Mouse (Mus musculus): Measurements from ENCODE around the gene Hist1h2bp.

The Hist1h2bp gene

DNA sequence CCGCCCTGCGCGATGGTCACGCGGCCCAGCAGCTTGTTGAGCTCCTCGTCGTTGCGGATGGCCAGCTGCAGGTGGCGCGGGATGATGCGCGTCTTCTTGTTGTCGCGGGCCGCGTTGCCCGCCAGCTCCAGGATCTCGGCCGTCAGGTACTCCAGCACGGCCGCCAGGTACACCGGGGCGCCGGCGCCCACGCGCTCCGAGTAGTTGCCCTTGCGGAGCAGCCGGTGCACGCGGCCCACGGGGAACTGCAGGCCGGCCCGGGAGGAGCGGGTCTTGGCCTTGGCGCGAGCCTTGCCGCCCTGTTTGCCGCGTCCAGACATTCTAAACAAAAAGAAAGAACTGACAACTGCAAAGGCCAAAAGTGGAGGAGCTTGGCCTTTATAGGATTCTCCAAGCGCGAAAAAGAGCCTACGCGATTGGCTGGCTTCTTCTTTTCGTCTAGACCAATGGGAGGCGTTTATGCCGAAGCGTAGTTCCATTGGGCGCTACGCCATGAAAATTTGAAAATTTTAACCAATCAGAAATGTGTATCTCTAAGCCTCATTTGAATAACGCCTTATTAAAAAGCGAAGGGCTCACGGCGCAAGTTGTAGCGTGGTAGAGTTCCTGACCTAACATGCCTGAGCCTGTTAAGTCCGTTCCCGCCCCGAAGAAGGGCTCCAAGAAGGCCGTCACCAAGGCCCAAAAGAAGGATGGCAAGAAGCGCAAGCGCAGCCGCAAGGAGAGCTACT, at the start of gene Hist1h2bp, which contains the start of gene Hist1h2an:
Gene Hist1h2bp, plus strand, starts transcription at position 563 of the 731 bp plus-strand sequence.
Gene Hist1h2an, minus strand, starts transcription at position 320 of the 731 bp plus-strand sequence.
- DNase-seq (ENCODE audit: low spot score), result peak; percentile 98

DNA sequence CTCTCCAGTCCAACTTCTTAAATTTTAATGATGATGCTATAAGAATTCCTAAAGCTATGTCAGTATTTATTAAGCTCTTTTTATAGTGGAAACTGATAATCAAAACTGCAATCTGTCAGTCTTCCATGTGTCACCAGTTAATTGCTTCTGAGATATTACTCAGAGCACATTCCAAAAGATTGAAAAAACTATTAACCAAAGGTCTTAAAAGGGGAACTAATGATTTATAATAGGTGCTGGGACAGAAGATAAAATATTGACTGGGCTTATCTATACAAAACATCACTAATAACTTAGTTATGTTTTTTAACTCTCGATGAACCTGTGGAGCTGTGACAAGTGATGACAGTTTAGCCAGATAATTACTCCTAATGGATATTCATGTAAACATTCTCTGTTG, 42.3 kb upstream of the Hist1h2bp start:
- no peak for DNase-seq (ENCODE audit: low spot score)

DNA sequence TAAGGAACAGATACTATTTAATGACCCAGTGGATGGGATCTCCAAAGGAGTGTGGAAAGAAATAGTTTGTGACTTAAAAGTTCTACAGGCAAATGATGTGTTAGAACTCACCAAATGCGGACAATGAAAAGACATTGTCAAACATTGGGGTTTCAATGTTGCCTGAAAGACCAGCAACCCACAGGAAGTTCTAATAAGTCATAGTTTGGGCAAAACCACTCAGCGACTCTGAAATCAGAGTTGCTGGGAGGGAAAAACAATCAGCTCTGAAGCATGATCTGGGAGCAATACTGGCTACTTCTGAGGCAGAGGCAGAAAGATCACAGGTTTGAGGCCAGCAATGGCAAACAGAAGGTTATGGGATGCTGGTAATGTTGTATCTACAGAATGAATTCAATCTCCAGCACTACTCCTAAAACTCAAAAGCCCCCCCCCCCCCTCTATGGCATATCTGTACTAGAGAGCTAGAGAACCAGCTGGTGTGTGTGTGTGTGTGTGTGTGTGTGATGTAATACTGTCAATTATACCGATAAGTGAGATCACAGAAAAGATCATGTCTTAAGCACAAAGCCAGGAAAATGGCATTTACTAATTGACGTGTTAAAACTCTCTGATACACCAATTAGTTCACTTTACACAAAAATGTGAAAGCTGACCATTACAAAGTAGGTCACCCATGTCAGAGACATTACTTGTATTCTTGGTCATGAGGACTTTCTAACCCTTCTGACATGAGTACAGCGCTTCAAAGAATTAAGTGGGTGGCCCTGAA, 37.7 kb upstream of the Hist1h2bp start:
- DNase-seq (ENCODE audit: low spot score), result peak; percentile 66

DNA sequence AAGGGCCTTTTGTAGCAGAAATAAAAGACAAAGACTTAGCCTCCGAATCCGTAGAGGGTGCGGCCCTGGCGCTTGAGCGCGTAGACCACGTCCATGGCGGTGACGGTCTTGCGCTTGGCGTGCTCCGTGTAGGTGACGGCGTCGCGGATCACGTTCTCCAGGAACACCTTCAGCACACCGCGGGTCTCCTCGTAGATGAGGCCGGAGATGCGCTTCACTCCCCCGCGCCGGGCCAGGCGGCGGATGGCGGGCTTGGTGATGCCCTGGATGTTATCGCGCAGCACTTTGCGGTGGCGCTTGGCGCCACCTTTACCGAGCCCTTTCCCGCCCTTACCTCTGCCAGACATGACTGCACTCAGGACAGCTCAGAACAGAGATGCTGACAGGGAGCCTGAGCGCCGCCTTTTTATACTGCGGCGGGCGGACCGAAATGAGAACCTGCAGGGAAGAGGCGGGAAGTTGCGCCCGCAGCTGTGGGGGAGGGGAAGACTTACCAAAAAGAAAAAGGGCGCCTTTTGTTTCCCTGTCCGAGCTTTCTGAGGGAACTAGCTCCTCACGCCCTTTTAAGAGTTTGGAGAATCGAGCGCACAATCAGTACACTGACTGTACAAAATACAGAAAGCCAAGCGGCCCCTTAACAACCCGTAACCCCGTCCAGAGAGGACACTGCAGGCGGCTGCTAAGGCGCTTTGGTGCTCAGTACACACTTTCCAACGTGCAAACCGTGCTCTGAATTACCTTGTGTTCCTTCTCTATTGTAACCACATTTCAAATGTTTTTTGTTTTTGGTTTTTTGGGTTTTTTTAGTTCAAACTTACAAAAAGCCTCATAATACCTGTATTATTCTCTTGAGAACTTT, 36.9 kb upstream of the Hist1h2bp start, which contains the start of gene Hist1h4k:
Gene Hist1h4k, minus strand, starts transcription at position 347 of the 859 bp plus-strand sequence.
- DNase-seq (ENCODE audit: low spot score), result peak; percentile 94

DNA sequence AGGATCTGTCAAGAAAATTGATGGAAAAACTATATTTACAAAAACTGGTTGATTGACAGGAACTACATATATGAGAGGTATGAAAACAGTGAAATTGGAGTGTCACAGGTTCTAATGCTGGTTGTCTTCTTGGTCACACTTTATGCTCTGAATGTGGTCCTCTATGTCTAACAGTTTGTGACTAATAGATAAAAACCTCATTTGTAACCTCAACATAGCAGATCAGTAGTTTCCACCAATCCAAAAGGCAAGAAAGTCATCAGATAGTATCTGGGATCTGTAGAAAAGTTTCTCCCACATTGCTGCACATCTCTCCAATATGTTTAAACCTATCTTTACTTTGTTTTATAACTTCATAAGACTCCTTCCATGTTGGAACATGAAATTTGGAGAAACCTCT, 35.8 kb upstream of the Hist1h2bp start:
- DNase-seq (ENCODE audit: low spot score), result no peak

DNA sequence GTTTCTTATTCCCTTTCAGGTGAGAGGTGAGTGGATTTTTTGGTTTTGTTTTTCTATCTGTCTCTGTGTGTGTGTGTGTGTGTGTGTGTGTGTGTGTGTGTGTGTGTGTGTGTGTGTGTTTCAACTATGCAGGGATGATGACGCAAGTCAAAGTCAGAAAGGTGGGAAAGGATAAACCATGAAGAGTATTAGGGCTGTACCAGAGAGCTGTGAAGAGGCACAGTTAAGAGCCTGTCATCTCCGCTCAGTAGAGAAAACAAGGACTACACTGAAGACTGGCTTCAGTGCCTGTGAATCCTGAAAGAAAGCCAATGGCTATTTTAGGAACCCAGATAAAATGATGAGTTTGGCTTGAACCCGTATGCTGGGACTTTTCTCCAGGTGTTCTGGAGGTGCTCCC, 35.4 kb upstream of the Hist1h2bp start:
- DNase-seq (ENCODE audit: low spot score), result no peak

DNA sequence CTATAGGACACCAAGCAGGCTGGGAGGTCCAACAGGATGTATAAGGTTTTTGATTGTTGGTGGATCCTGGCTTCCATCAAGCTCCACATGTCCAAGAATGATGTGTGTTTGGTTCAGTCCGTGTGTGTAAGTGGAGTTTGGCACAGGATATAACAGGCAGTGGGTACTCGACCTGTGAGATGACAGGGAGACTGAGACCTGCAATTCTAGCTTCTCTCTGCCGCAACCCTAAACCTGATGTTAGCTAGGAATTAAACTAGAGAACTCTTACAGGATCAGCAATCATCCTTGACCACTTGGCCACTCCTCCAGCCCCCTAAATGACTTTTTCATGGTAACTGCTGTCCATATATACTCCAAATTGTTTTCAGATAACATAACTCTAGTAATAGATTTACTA, 34.9 kb upstream of the Hist1h2bp start:
- no peak for DNase-seq (ENCODE audit: low spot score)

DNA sequence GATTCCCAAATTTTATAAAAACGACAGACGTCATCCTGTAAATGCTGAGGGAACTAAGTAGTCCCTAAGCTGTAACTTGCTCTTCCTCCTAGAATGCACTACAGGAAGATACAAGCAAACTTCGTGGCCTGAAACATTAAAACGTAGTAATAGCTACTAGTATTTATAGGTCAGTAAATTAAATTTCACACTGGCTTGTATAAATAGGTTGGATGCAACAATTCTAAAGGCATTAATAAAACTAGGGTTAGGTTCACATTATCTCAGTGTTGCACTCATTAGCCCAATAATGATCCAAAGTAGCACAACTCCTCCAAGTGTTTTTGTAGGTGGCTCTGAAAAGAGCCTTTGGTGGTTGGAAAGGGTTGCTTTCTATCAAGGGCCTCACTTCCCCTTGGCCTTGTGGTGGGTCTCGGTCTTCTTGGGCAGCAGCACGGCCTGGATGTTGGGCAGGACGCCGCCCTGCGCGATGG, 34.2 kb upstream of the Hist1h2bp start:
- peak; percentile 57 for DNase-seq (ENCODE audit: low spot score)

DNA sequence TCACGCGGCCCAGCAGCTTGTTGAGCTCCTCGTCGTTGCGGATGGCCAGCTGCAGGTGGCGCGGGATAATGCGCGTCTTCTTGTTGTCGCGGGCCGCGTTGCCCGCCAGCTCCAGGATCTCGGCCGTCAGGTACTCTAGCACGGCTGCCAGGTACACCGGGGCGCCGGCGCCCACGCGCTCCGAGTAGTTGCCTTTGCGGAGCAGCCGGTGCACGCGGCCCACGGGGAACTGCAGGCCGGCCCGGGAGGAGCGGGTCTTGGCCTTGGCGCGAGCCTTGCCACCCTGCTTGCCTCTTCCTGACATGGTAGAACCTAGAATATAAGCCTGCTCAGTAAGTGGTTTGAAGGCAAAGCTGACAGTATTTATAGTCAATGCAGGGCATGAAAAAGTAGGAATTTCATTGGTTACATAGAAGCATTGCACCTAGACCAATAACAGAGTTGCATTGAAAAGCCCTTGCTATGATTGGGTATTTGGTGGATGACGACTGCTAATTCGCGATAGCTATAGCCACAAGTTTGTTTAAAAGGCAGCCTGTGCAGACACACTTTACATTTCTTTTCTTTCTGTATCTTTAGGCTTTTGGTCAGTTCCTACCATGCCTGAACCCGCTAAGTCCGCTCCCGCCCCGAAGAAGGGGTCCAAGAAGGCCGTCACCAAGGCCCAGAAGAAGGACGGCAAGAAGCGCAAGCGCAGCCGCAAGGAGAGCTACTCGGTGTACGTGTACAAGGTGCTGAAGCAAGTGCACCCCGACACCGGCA, 33.6 kb upstream of the Hist1h2bp start, which contains the start of the genes Hist1h2ak and Hist1h2bn:
Gene Hist1h2ak, minus strand, starts transcription at position 304 of the 762 bp plus-strand sequence.
Gene Hist1h2bn, plus strand, starts transcription at position 600 of the 762 bp plus-strand sequence.
- DNase-seq (ENCODE audit: low spot score), result peak; percentile 94

DNA sequence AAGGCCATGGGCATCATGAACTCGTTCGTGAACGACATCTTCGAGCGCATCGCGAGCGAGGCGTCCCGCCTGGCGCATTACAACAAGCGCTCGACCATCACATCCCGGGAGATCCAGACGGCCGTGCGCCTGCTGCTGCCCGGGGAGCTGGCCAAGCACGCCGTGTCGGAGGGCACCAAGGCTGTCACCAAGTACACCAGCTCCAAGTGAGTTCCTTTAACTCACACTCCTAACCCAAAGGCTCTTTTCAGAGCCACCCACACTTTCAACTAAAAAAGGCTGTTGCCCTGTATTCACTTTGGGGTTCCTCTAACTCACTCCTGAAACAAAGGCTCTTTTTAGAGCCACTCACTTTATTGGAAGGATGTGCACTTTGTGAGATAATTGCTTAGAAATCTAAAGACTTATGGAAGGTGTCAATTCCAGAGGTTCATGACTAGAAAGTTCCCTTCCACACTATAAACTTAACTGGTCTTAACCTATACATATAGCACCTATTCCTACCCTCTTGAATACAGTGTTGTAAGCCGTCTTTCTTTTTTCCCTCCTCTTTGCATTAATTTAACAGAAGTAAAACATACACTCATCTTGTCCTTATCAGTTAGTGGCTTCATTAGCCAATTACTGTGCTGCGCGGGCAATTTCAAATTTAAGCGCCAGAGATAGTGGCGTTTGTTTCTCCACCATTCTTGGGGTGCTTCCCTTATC, 32.8 kb upstream of the Hist1h2bp start:
- DNase-seq (ENCODE audit: low spot score), result peak; percentile 72

DNA sequence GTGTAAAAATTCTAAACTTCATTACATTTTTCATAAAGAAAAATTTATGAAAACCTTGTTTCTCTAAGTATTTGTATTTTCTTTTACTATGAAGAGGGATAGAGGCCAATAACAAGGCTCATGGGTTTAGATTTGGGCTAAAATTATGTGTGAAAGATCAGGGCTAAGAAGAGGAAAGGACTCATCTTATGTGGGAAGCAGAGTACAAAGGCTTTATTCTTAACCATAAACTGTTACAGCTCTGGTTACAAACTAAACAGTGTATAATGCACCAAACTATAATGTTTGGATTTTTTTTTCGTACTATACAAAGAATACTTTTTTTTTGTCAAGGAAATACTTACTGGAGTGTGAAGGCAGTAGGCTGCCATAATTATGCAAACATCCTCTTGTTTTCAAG, 31.6 kb upstream of the Hist1h2bp start:
- DNase-seq (ENCODE audit: low spot score), result no peak

DNA sequence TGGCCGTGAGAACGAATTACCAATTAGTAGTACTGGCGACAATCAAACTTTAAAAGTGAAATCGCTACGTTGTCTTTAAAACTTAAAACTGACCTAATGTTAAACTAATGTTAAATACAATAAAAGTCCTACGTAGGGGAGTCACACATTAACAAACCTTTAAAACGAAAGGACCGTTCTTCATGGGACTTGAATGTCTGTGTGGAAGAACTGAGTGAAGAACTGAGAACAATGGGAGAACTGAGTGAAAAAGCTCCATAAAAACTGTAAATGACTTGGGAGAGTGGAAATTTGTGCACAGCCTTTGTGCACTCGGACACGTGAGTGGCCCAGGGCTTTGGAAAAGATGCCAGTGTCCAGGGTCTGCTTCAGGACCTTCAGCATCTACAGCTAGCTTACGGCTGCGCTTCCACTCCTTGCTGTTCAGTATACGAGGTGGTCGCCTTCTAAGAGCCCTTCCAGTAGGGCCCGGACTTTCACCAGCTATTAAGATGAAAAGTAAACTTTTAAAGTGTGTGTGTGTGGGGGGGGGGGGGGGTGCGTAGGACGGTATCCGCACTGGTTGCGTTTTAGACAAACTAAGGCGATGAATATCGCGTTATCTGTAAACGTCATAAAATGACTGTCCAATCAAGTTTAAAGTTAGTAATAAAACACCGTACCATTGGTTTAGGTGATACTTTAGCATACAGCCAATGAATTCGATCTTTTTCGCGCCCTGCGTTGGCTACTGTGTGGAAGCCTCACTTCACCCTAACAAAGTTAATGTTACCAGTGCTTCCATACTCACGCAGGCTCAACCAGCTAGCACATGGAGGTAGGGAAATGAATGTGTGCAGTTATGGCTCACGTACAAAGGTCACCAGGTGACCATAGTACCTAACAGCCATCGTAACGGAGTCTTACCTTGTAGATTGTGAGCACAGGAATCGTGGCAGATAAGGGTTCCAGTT, 8.2 kb upstream of the Hist1h2bp start:
- peak; percentile 90 for DNase-seq (ENCODE audit: low spot score)

DNA sequence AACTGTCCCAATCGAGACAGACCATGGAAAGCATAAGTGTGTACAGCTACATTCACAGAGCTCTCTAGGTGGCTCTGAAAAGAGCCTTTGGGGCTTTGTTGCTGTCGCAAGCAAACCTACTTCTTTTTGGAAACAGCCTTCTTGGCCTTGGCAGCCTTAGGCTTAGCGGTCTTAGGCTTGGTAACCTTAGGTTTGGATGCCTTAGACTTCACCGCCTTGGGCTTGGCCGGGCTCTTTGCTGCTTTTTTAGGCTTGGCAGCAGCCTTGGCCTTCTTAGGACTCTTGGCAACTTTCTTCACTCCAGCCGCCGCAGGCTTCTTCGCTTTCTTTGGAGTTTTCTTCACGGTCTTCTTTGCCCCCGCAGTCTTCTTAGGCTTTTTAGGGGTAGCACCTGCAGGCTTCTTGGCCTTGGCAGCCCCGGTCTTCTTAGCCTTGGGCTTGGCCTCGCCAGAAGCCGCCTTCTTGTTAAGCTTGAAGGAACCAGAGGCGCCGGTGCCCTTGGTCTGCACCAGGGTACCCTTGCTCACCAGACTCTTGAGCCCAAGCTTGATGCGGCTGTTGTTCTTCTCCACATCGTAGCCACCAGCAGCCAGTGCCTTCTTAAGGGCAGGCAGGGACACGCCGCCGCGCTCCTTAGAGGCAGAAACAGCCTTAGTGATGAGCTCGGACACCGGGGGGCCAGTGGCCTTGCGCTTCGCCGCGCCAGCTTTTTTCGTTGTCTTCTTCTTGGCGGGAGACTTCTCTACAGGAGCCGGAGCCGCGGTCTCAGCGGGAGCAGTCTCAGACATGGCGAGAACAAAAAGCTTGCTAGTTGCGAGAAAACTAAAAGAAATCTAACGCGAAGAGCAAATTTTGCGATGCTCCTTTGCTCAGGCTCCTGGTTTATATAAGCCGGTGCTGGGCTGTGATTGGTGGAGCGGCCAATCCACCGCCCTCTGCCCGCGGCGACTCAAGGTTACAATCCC, 7.2 kb upstream of the Hist1h2bp start, which contains the start of gene Hist1h1b:
Gene Hist1h1b, minus strand, starts transcription at position 859 of the 965 bp plus-strand sequence.
- peak; percentile 79 for DNase-seq (ENCODE audit: low spot score)

DNA sequence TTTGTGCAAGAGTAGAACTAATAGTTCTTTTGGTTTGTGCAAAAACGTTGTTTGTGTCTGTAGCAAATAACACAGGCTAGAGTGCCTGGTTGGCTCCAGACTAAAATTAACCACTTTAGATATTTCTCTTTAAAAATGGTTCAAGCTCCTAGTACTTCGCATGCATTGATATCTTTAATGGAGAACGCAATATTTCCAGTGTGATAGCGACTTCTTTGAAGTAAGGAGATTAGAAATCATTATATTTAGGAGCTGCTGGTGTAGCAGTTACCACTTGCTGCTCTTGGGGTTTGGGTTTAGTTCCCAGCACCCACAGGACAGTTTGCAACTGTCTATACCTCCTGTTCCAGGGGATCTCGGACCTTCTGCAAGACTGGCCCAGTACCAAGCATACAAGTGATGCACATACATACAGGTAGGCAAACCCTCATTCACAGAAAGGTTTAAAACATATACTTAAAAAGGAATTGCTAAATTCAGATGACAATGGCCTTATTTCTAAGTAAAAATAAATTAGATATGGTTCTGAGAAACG, 6.2 kb upstream of the Hist1h2bp start:
- DNase-seq (ENCODE audit: low spot score), result peak; percentile 16

DNA sequence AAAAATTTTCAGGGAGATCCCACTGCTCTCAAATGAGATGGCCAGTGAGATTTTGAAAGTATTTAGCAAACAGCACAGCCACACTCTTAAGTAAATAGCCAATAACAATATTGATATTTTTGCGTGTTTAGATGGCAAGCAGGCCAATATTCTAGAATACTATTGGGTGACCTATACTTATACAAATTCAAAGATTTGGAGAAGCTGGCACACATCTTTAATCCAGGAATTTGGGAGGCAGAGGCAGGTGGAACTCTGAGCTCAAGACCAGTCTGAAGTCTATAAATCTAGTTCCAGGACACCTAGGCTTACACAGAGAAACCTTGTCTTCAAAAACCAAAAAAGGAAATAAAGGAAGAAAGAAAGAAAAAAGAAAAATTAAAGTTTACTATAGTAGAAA, 5.6 kb upstream of the Hist1h2bp start:
- DNase-seq (ENCODE audit: low spot score), result no peak

DNA sequence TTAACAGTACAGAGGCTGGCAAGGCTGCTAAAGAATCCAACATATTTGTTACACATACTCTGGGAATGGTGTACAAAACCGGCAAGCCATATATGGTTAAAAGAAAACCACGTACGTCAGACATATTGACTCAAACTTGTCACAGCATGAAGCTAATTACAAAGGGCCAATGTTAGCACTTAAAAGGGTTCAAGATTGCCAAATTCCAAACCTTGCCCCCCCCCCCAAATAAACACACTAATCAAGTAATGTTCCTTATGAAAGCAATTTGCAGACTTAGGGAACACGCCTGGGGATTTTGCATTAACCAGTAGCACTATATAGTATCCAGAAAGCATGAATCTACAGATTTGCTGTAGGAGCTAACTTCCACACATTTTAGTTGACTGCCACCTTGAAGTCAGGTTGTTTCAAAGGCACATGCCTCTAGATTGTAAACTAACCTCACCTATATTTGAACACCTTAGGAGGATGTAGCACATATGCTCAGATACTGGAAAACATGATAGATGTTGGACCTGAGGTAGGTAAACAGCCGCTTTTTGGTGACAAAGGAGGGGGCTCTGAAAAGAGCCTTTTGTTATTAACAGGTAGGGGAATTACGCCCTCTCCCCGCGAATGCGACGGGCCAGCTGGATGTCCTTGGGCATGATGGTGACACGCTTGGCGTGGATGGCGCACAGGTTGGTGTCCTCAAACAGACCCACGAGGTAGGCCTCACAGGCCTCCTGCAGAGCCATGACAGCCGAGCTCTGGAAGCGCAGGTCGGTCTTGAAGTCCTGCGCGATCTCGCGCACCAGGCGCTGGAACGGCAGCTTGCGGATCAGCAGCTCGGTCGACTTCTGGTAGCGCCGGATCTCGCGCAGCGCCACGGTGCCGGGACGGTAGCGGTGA, 4.7 kb upstream of the Hist1h2bp start:
- DNase-seq (ENCODE audit: low spot score), result peak; percentile 59

DNA sequence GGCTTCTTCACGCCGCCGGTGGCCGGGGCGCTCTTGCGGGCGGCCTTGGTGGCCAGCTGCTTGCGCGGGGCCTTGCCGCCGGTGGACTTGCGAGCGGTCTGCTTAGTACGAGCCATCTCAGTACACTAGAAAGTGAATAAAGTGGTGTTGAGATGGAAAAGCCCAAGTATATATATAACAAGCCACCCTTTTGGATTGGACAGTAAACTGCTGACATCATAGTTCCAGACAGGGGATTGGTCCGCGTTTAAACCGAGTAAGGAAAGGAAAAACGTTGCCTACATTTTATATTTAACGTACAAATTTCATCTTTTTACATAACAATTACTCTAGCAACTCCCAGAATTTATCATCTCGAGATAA, 4.0 kb upstream of the Hist1h2bp start, which contains the start of gene Hist1h3i:
Gene Hist1h3i, minus strand, starts transcription at position 116 of the 363 bp plus-strand sequence.
- DNase-seq (ENCODE audit: low spot score), result peak; percentile 92
